Mouse (Mus musculus): ENCODE data around the gene Mxd4.

Gene Mxd4

DNA sequence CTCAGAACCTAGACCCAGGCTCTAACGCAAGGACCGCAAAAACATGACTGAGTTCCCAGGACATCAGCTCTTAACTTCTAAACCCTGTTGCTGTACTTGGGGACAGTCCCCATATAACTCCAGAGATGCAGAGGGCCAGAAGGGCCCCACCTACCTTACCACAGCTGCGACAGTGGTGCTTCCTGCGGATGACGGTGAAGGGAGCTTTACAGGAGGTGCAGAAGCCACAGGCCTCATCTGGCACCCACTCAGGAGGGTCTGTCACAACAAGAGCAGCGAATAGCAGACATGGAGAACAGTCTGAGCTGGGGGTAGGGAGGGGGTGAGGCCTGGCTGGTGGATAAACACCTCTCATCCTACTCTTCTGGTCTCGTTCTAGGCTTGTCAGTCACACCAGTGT is 8.9 kb upstream of the Mxd4 start:
- DNase-seq (ENCODE audit: low spot score): peak; percentile 97

DNA sequence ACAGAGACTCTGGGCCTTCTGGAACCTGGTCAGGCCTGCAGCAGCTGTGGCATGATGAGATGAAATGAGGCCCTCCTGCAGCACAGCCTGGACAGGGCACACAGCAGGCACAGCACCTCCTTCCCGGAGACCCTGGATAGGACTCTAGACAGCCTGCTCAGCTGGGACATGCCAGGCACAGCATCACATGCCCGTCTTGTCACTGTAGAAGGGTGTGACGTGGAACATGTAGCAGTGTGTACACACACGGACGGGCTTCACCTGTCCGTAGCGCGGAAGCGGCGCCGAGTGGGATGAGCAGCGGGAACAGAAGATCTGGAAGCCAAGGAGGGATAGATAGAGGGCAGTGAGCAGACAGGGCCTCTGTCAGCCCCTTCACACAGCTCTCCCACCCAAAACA is 8.3 kb upstream of the Mxd4 start:
- no peak for DNase-seq (ENCODE audit: low spot score)

DNA sequence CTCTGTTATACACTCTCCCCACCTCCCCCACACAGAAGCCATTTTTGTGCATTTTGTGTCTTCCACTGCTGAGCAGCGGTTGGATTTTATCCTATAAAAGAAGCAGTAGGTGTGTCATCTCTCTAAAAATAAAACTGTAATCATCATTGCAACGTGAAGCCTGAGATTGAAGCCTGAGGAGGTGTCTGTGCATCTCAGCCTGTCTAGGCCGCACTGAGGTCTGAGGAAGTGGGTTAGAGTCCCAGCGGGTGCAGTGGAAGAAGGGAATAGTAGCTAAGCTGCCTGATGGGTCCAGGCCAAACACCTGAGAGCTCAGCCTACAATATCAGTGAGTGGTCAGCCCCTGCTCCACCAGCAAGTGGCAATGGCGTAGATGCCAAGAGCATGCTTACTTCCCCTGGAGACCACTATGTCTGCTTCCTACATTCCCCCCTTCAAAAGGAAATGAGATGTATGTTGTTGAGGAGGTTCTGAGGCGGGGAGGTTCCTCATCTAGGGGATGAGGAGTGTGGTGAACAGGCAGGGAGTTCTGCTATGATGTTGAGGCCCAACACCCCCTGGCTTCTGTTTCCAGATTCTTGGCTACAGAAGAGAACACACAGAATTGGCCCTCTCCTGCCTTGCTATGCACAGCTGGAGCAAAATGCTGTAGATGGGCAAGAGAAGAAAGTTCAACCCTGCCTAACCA is 7.6 kb upstream of the Mxd4 start:
- DNase-seq (ENCODE audit: low spot score): peak; percentile 31

DNA sequence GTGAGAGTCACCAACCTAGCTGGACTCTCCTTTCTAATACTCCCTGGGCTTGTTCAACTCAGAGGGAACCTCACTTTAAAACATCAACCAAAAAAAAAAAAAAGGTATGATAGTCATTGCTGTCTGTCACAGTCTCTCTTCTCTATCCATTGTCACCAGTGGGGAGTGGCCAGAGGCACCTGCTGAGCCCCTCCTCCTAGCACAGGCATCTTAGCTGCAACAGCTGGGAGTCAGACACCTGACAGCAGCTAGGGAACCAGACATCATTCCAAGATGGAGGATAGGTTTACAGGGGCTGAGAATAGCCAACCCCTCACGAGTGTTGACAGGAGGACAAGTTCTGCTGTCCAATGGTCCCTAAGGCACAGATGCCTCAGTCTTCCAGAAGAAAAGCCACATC is 6.9 kb upstream of the Mxd4 start:
- DNase-seq (ENCODE audit: low spot score): no peak

DNA sequence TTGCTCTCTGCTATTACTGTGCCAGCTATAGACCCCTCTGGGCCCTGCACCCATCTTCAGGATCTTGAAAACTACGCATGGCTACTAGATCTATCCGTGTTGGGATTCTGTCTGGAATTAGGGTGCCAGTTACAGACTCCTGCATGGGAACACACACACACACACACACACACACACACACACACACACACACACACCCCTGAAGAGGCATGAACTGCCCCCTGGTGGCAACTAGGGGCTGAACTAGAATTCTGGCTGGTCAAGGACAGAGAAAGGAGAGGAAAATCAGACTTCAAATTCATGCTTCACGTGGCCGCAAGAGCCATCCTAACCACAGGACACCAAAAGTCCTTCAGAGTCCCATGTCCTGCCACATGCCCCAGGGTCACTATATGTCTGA is 4.3 kb upstream of the Mxd4 start:
- DNase-seq (ENCODE audit: low spot score): no peak

DNA sequence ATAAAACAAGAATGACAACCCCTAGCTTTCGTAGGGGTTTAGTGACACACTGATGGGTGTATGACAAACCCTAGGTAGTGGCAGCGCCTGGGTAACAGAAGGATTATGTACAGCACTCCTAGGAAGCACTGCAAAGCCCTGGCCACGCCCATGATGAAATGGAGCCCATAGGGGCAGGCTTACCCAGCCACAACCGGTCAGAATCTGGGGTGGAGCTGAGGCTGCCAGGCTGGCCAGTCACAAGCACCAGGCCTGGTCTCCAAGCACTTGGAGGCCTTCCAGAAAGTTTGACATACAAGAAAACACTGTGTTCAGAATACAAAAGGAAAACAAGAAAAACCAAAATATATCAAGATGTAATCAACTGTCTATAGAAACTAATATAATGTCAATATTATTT is 3.5 kb upstream of the Mxd4 start:
- no peak for DNase-seq (ENCODE audit: low spot score)

DNA sequence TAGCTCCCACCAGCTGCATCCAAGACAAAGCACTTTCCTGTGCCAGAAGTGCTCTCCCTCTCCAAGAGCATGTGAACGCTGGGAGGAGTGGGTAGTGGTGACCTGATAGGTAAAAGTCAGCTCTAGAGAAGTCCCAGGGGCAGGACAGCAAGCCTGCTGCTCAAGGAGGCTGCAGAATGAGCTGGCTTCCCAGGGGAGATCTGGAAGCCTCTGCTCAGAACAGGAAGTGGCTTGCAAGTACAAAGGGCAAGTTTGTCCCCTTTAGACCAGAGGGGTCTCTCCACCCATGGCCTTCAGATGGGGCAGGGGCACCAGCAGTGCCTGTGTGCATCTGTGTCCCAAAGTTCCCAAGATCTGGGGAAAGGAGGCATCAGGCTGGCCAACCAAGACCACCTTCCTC is 2.0 kb upstream of the Mxd4 start:
- DNase-seq (ENCODE audit: low spot score): no peak

DNA sequence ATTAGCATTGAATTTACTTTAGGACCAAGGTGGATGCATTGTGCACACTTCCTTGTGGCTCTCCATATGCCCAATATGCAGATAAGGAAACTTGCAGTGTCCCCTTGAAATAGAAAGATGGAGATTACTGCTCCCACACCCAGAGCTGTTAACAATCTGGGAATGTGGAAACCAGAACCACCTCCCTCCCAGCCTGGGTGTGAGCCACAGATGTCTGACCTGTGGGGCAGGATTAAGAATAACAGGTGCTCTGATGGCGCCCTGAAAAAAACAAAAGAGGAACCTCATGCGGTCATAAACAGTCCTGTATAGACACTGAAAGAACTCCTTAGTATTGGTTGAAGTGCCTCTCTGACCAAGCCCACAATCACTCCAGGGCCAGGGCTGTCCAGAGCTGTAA is 1.3 kb upstream of the Mxd4 start:
- DNase-seq (ENCODE audit: low spot score): no peak

DNA sequence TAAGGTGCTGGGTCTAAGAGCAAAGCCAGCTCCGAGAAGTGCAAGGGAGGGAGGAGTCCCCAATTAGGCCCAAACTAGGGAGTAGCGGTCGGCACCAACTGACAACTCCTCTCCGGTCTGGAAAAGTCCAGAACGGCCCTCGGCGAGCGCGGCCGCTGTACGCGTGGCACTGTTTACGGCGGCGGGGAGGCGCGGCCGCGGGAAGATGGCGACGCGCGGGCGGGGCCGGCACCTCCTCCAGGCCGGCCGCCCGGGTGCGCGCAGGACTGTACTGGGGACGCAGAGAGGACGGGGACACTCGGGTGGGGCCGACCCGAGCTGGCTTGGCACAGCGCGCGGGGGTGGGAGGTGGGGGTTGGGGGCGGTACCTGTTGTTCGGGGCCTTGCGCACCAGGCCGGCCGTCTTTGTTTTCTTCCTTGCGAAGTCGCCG is 544 bp downstream of the Mxd4 start:
- DNase-seq (ENCODE audit: low spot score): peak; percentile 33

DNA sequence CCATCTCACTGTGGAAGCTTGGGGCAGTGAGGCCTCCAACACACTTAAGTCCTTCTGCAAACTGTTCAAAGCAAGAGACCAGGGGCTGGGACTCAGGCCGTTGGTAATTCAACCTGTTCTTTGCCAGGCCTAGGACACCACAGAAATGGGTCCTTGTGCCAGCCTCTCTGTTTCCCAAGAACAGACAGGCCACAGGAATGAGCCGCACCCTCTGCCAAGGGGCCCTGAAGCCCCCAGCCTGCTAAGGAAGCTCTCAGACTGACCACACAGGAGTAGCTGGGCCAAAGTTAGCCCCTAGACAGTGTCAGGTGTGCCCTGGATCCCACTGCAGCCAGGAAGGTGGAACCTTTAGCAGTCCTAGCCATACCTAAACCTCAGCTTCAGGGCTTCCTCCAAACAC is 1.1 kb downstream of the Mxd4 start:
- no peak for DNase-seq (ENCODE audit: low spot score)

DNA sequence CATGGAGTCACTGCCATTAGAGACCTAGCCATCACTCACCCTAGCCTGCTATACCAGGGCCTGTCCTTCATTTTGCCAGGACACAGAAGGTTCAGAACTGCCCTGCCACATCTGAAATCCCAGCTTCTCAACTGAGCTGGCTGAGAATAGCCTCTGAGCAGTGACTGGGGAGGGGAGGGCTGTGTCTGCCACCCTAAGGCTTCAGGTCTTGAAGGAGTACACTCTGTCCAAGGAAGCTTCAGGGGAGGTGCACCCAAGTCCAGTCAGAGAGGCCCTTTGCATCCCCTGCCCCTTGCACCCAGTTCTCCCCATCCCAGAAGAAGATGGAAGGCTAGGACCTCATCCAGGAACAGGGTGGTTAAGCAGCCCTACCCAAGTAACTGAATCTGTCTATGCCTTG is 1.7 kb downstream of the Mxd4 start:
- DNase-seq (ENCODE audit: low spot score): no peak

DNA sequence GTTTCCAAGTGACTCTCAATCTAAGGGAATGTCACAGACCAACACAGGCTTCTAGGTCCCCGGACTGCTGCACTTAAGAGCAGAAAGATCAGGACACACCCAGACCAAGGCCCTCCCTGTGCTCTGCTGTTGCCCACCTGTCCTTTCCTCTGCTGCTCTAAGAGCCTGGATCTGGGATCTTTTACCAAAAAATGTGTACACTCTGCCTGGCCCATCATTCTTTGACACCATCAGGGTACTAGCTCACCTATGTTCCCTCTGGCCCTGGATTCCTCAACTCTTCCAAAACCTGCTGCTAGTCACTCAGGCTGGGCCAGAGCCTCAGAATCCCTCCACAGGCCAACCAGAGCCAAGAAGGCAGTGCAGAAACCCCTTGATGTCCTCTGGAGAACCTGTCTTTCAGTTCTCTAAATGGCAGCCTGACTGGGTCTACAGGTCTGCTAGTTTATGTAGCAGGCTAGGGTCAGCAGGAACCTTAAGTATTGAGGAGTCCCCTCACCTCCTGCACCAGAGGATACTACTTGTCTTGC is 2.4 kb downstream of the Mxd4 start:
- no peak for DNase-seq (ENCODE audit: low spot score)

DNA sequence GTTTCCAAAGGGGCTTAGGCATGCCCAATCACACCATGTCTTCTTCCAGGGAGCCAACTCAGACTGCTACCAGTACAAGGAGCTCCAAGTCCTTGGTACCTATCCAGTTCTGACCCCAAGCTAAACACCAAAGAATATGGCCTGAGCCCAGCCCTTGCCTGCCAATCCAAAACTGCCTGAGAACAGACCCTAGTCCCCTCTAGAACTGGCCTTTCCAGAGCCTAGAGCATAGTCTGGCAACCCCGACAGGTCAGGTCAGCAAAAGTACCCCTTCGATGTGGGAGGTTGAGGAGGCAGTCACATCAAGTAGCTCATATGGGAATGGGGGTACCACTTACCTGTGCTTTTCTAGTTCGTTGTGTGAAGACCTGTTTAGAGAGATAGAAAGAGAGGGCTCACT is 3.5 kb downstream of the Mxd4 start:
- DNase-seq (ENCODE audit: low spot score): no peak

DNA sequence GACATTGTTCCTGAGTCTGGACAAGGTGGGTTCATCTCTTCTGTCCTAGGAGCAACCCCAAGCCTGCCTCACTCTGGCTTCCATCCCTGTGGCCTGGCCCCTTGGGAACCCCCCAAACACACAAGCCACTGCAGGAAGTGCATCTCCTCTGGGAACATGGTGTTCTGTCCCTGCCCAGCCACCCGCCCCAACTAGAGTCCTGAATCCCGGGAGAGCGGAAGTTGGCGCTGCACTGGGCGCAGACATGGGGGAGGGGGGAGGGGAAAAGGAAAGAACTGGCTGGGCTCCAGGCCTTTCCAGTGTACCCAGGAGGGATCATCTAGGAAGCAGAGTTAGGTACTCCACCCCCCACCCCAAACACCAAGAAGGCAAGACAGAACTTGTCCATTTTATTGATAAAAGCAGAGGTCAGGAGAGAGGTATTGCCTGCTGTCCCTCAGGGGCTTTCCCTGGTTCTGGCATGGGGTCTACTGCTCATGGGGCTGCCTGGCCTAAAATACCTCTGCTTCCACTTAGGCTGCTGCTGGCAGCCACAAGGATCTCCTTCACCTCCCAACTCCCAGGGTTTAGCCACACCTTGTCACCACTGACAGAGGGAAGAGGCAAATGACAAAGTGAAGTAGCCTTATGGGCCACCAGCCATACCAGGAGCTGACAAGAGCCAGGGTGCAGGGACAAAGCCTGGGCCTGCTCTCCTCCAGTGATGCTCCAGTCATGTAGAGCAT is 4.2 kb downstream of the Mxd4 start:
- no peak for DNase-seq (ENCODE audit: low spot score)

DNA sequence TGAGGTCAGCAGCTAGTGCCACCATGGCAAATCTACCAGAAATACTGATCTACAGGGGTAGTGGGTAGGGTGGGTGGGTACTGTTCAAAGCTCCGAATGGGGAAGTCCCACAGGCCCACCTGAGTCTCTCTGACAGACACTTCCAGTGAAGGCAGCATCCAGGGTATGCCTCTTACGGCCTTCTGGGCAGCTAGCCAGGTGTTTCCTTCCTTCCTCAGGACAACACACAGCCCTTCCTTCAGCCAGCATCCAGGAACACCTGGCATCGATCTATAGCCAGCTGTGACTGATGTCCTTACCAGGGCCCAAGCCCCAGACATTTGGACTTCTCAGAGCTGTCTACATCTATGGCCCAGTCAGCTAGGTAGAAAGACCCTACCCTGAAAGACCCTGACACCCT is 5.0 kb downstream of the Mxd4 start:
- DNase-seq (ENCODE audit: low spot score): no peak

DNA sequence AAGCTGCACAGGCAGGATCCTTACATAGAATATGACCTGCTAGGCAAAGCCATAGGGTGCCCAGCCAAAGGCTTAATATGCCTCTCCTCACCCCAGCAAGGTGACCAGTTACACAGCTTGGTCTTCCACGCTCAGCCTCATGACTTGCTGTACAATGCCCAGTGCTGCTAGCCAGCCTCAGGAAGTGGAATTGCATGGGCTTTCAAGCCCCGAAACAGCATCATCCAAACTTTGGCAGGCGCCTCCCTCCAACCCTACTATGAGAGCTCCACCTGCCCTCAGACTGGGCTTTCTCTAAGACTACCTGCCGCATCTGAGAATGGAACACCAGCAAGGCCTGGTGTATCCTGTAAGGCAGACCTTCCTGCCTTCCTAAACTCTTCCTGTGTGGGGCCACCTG is 9.7 kb downstream of the Mxd4 start:
- DNase-seq (ENCODE audit: low spot score): no peak

DNA sequence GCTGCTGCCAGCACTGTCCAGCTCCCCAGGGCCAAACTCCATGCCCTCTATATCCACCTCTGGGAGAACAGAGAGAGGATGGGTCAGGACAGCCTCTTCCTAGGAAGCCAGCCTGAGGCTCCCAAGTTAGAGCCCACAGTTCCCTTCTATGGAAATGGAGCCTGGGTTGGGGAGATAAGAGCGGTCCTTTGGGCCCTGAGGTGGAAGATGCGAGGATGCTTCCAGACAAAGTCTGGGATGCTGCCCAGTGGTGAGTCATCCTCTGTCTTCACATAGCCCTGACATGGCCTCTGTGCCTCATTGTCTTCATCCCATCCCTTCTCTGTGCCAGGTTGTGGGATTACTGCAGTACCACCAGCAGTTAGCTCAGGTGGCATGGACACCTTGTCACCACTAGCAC is 10.4 kb downstream of the Mxd4 start:
- no peak for DNase-seq (ENCODE audit: low spot score)

DNA sequence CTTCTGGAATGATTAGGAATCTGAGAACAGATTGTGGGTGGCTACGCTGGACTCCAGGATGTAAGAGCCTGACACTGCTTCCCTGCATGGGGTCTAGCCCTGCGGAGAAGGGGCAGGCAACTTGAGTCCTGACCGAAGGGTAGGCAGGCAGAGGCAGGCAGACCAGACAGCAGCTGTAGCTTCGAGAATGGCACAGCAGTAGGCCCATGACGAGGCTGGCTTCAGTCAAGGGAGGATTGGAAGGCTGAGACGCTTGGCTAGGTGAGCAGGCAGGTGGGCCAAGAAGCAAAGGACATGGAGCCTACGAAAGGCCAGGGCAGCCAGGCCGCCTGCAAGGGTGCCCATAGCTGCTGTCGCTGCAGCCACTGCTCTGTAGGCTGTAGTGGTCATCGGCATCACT is 10.8 kb downstream of the Mxd4 start:
- DNase-seq (ENCODE audit: low spot score): no peak

DNA sequence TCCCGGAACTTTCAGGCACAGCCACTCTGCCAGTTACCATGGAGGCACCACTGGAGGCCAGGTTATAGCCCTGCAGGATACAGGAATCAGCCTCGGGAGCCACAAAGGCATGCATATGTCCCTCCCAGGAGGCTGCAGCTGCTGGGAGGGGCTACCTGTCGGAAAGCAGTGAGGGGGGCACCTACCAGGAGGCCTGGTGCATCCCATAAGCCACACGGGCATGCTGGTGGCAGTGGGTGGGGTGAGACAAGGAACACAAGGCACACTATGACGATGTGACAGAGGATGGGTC is 12.2 kb downstream of the Mxd4 start:
- DNase-seq (ENCODE audit: low spot score): no peak

DNA sequence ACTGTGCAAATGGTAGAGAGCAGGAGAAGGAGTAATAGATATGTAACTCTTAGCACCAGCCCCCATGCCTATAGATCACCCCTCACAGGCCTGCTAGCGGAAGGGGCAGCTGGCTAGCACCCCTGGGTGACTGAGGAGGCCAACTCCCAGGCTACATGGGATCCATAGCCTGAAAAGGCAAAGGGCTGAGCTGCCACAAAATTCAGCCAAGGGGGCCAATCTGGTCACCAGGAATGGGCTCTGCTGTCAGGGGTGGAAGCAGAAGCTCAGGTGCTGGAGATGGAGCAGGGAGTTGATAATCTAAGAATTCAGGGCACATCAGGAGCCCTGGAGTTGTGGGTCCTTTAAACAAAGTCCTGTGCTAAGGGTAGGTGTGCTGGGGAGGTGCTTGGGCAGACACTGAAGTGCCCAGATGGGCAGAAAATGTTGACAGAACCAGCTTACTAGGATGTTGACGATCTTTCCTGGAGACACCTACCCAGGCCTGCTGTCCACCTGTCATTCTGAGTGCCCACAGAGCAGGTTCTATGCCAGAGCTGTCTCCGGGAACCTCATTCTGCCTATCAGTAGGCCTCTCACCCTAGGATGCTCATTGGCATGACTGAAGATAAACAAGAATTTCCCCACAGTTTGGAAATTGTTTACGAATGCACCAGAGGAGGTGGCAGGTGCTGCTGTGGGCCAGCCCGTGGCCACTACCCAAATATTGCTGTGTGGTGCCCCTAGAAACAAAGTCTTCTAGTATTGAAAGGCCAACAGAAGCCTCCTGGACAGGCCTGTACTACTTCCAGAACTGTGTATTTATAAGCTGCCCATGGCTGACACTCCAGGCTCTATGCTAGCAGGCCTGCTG is 12.7 kb downstream of the Mxd4 start:
- DNase-seq (ENCODE audit: low spot score): no peak

DNA sequence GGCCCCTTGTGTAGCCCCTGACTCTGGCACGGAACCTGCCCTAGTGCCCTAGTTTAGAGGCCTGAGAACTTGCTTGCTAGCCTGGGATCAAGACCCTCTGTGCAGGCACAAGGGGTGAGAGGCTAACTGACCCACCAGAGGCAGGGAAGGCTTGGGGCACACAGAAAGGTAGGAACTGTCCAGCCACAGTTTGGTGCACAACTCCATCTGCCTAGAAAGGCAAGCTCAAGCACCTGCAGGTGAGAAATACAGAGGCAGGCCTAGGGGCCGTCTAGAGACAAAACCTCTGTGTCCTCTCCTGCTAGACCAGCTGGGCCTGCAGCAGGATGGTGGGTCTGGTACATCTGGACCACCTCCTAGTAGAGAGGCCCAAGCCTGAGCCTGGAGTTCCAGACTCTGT is 13.5 kb downstream of the Mxd4 start:
- no peak for DNase-seq (ENCODE audit: low spot score)

DNA sequence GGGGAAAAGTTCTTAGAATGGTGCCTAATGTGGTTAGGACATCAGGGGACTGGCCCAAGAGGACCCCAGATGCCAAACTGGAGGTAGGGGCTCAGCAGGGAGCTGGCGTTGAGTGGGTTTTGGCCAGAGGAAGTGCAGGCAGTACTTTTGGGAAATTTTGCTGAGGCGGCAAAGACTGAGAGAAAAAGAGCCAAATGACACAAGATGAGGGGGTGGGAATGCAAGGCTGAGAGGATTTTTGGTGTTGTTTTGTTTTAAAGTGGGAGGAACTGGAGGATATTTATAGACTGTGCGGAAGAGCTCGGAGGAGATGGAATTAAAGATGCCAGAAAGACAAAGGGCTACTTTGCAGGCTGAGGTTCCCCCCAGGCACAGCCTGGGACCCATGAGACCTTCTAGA is 16.8 kb downstream of the Mxd4 start:
- DNase-seq (ENCODE audit: low spot score): no peak

DNA sequence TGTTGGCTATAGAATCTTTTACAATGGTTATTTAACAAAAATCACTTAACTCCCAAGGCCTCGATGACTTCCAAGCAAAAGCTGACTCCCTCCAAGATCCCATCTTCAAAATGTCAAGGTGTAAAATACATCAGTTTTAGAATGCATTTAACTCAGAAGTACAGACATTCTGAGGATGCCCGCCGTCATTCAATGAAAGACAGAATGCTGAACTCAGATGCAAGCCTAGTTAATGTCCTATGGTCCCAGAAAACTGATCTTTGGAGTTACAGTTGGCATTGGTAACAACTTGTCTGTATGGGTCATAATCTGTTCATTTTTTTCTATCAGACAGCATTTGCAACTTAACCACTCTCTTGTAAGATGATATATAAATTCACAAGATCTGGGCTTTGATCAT is 17.6 kb downstream of the Mxd4 start:
- no peak for DNase-seq (ENCODE audit: low spot score)
